Mouse (Mus musculus) ES-E14 (cell line): Measurements from ENCODE around the gene Them7.

Experiments used
- CHD2 ChIP-seq: IDR thresholded peaks from 2 replicates; pipeline ENCODE4 v1.6.1; 2014; ENCODE audit warnings: mild to moderate bottlenecking, low read depth, low read length, inconsistent platforms
- ZNF384 ChIP-seq: IDR thresholded peaks from 2 replicates; pipeline ENCODE4 v1.6.1; 2012; ENCODE audit warnings: low read depth, low read length, inconsistent platforms

DNA sequence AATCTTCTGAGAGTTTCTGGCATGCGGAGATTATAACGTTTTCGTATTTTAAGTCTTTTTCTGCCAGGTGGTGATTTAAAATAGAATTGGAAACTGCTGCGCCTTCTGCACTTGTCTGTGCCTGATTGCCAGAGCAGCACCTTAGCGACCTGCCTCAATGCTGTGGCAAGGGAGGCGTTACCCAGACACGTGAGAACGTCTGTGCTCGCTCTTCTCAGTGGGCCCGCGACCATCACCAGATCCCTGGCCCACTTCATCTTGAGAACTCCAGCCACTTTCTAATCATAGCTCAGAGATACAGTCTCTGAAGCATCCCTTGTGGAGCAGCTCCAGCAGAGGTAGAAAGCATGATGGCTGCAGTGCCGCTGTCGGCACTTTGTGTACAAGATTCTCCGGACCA is 146.6 kb downstream of the Them7 start:
- TF ChIP-seq CHD2 (no peak), ZNF384 (no peak)
